Mouse (Mus musculus) ES-Bruce4 (cell line): ENCODE results near the gene Apon.

Experiments used
- CTCF ChIP-seq: IDR thresholded peaks from one replicate; pipeline ENCODE4 v1.8.1; 2011; ENCODE audit warnings: low read depth, low read length
- POLR2A ChIP-seq: IDR thresholded peaks from one replicate; pipeline ENCODE4 v1.8.1; 2011; ENCODE audit warnings: low read length; ENCODE audit not compliant: insufficient read depth

- no peak for TF ChIP-seq POLR2A
- TF ChIP-seq CTCF, result no peak
Observed at GRCm38 (mm10) chr10:128270866-128271265, 17.0 kb downstream of the Apon start.
